Mouse (Mus musculus): ENCODE results near the gene Hibadh.
"Not testable (repeated sequence)": the region's sequence is repeated elsewhere in the genome, so short reads cannot be mapped to it uniquely, and the experiment has no call there.

GRCm38 (mm10) chr6:52669878-52670277, 29.7 kb upstream of the Hibadh start:
- not testable (repeated sequence) for TF ChIP-seq POLR2A (IDR thresholded peaks at IDR 0.05; ENCODE audit: control insufficient read depth, low read depth, low read length); CTCF (IDR thresholded peaks at IDR 0.05; ENCODE audit: control insufficient read depth, insufficient read depth, insufficient replicate concordance, low read depth, low read length)
